Mouse (Mus musculus) hindbrain, embryonic 12.5 days (tissue): ENCODE data around the gene Hscb. TPM values are rescaled to one million over a fixed set of nuclear protein-coding genes. Genes with fewer than 3 reads are reported as not detected.
"Not testable (repeated sequence)": the region's sequence is repeated elsewhere in the genome, so short reads cannot be mapped to it uniquely, and the experiment has no call there.

Experiments
- ATAC-seq: fragments of 200-750 bp; cut with Nextera tagmentation; 2 replicates; pipeline ENCODE4 v1.8.0; 2017; ENCODE audit warnings: moderate TSS enrichment; ENCODE audit not compliant: low FRiP score
- H3K27ac ChIP-seq: fragments of 300-500 bp; sonication (generic); 2 replicates; pipeline ENCODE4 v1.5.1; 2016; ENCODE audit warnings: mild to moderate bottlenecking
- H3K27me3 ChIP-seq: fragments of 300-500 bp; sonication (generic); 2 replicates; pipeline ENCODE4 v1.6.1; 2016; ENCODE audit warnings: mild to moderate bottlenecking
- H3K36me3 ChIP-seq: fragments of 300-500 bp; sonication (generic); 2 replicates; pipeline ENCODE4 v1.6.1; 2016; ENCODE audit warnings: mild to moderate bottlenecking
- H3K4me1 ChIP-seq: fragments of 300-500 bp; sonication (generic); 2 replicates; pipeline ENCODE4 v1.6.1; 2016
- H3K4me2 ChIP-seq: fragments of 300-500 bp; sonication (generic); replicated peaks from 2 replicates; pipeline ENCODE4 v1.6.1; 2016; ENCODE audit warnings: mild to moderate bottlenecking
- H3K4me3 ChIP-seq: fragments of 300-500 bp; sonication (generic); 2 replicates; pipeline ENCODE4 v1.5.1; 2016; ENCODE audit warnings: mild to moderate bottlenecking
- H3K9ac ChIP-seq: fragments of 300-500 bp; sonication (generic); 2 replicates; pipeline ENCODE4 v1.6.1; 2016; ENCODE audit warnings: mild to moderate bottlenecking, moderate library complexity
- H3K9me3 ChIP-seq: fragments of 300-500 bp; sonication (generic); replicated peaks from 2 replicates; pipeline ENCODE4 v1.6.1; 2016; ENCODE audit warnings: mild to moderate bottlenecking
- WGBS: fragments of 180-500 bp; shearing (Covaris S2); methylation state at CpG from one replicate; pipeline ENCODE4 v1.1.7; 2016; 5-methylcytosine and 5-hydroxymethylcytosine counted together
- polyA plus RNA-seq: library from polyadenylated mRNA; unstranded; fragments of >200 nt; fragmentation: Nextera tagmentation; extraction: Ambion mirVana; gene quantifications from 2 replicates; pipeline ENCODE4 v1.2.1, GENCODE M21; 2016

Hscb gene
- polyA plus RNA-seq, 1 experiment from 2014 or later = 21.4 TPM

- Histone ChIP-seq H3K4me2 (no peak overlapping the region), H3K27ac (no peak overlapping the region), H3K9me3 (no peaks in the 10 kb centered on the region), H3K4me3 (no peak overlapping the region), H3K27me3 (no peaks in the 10 kb centered on the region), H3K4me1 (0 out of 2 replicates have a peak, but pooled peaks cover 2% of the 10 kb centered on the region), H3K9ac (no peak overlapping the region), H3K36me3 (no peaks in the 10 kb centered on the region)
- WGBS = 91% methylated on average over 5 of the region's 5 CpGs
- ATAC-seq = no peak
These were observed 20.9 kb upstream of the Hscb start for GRCm38 (mm10) chr5:110860445-110860844.

GRCm38 (mm10) chr5:110859013-110859650 lies 19.6 kb upstream of the Hscb start:
- Histone ChIP-seq H3K9me3 (no peaks in the 10 kb centered on the region), H3K27me3 (no peaks in the 10 kb centered on the region), H3K4me3 (no peak overlapping the region), H3K9ac (no peak overlapping the region), H3K36me3 (no peaks in the 10 kb centered on the region), H3K4me1 (0 out of 2 replicates have a peak, but pooled peaks cover 2% of the 10 kb centered on the region), H3K4me2 (no peak overlapping the region; the same call in 1 of the 2 replicates), H3K27ac (peak overlapping the region; percentile 70; the same call in 1 of the 2 replicates)
- ATAC-seq = no peak
- 60% methylated on average over 13 of the region's 13 CpGs for WGBS

GRCm38 (mm10) chr5:110857091-110857490 lies 17.5 kb upstream of the Hscb start:
- Histone ChIP-seq H3K27me3 (no peaks in the 10 kb centered on the region), H3K27ac (no peak overlapping the region), H3K9me3 (no peaks in the 10 kb centered on the region), H3K9ac (no peak overlapping the region), H3K4me1 (0 out of 2 replicates have a peak, but pooled peaks cover 2% of the 10 kb centered on the region), H3K4me2 (no peak overlapping the region), H3K4me3 (no peak overlapping the region), H3K36me3 (peaks cover 4% of the 10 kb centered on the region; the same call in 1 of the 2 replicates)
- ATAC-seq = no peak
- WGBS = 76% methylated on average over 5 of the region's 5 CpGs

GRCm38 (mm10) chr5:110852990-110853389 lies 13.4 kb upstream of the Hscb start:
- no peaks in the 10 kb centered on the region for H3K9me3 ChIP-seq
- H3K4me1 ChIP-seq = no peaks in the 10 kb centered on the region
- no peak overlapping the region for H3K4me2 ChIP-seq
- no peak overlapping the region for H3K27ac ChIP-seq
- 69% methylated on average over 1 of the region's 1 CpGs for WGBS
- ATAC-seq = no peak
- H3K4me3 ChIP-seq = no peak overlapping the region
- H3K27me3 ChIP-seq = no peaks in the 10 kb centered on the region
- H3K36me3 ChIP-seq = peaks cover 14% of the 10 kb centered on the region
- no peak overlapping the region for H3K9ac ChIP-seq

GRCm38 (mm10) chr5:110841046-110841862 lies 1.7 kb upstream of the Hscb start:
- H3K9me3 ChIP-seq = no peaks in the 10 kb centered on the region
- H3K4me1 ChIP-seq = peaks cover 13% of the 10 kb centered on the region
- H3K4me2 ChIP-seq = peak overlapping the region; percentile 71; the same call in 1 of the 2 replicates
- no peaks in the 10 kb centered on the region for H3K27me3 ChIP-seq
- ATAC-seq = no peak
- peaks cover 6% of the 10 kb centered on the region; the same call in 1 of the 2 replicates for H3K36me3 ChIP-seq
- H3K27ac ChIP-seq = no peak overlapping the region
- H3K4me3 ChIP-seq = no peak overlapping the region
- 93% methylated on average over 14 of the region's 14 CpGs for WGBS
- H3K9ac ChIP-seq = no peak overlapping the region

GRCm38 (mm10) chr5:110840465-110840864 lies 888 bp upstream of the Hscb start:
- Histone ChIP-seq H3K4me3 (peak overlapping the region; percentile 71), H3K9me3 (no peaks in the 10 kb centered on the region), H3K27me3 (no peaks in the 10 kb centered on the region), H3K9ac (peak overlapping the region; percentile 49; the same call in 1 of the 2 replicates), H3K27ac (peak overlapping the region; percentile 58; the same call in 1 of the 2 replicates), H3K36me3 (0 out of 2 replicates have a peak, but pooled peaks cover 1% of the 10 kb centered on the region), H3K4me2 (peak overlapping the region; percentile 71), H3K4me1 (peaks cover 13% of the 10 kb centered on the region)
- no peak for ATAC-seq
- WGBS = 7% methylated on average over 4 of the region's 4 CpGs

- Histone ChIP-seq H3K4me3 (peak overlapping the region; percentile 71), H3K9me3 (no peaks in the 10 kb centered on the region), H3K27ac (peak overlapping the region; percentile 75), H3K4me1 (peaks cover 13% of the 10 kb centered on the region), H3K36me3 (no peaks in the 10 kb centered on the region), H3K9ac (peak overlapping the region; percentile 67), H3K27me3 (no peaks in the 10 kb centered on the region), H3K4me2 (peak overlapping the region; percentile 69)
- peak; percentile 83 for ATAC-seq
- 8% methylated on average over 28 of the region's 28 CpGs for WGBS
These were observed 419 bp downstream of the Hscb start for GRCm38 (mm10) chr5:110839038-110839677.

- H3K27me3 ChIP-seq, H3K36me3 ChIP-seq, H3K4me2 ChIP-seq, H3K9ac ChIP-seq, H3K9me3 ChIP-seq, ATAC-seq, H3K27ac ChIP-seq, H3K4me3 ChIP-seq: not testable (repeated sequence)
- 93% methylated on average over 5 of the region's 5 CpGs for WGBS
- peaks cover 13% of the 10 kb centered on the region for H3K4me1 ChIP-seq
These were observed 1.6 kb downstream of the Hscb start for GRCm38 (mm10) chr5:110838016-110838415.

- 39% methylated on average over 3 of the region's 3 CpGs for WGBS
- H3K4me3 ChIP-seq = no peak overlapping the region
- H3K4me2 ChIP-seq = no peak overlapping the region
- no peak overlapping the region for H3K27ac ChIP-seq
- no peak for ATAC-seq
- no peaks in the 10 kb centered on the region for H3K27me3 ChIP-seq
- peaks cover 13% of the 10 kb centered on the region for H3K4me1 ChIP-seq
- no peaks in the 10 kb centered on the region for H3K9me3 ChIP-seq
- H3K9ac ChIP-seq = no peak overlapping the region
- H3K36me3 ChIP-seq = no peaks in the 10 kb centered on the region
These were observed 3.6 kb downstream of the Hscb start for GRCm38 (mm10) chr5:110835959-110836358.

- Histone ChIP-seq H3K9me3 (no peaks in the 10 kb centered on the region), H3K27ac (no peak overlapping the region), H3K4me3 (no peak overlapping the region), H3K4me1 (no peaks in the 10 kb centered on the region), H3K27me3 (no peaks in the 10 kb centered on the region), H3K36me3 (no peaks in the 10 kb centered on the region), H3K4me2 (no peak overlapping the region), H3K9ac (no peak overlapping the region)
- WGBS = 93% methylated on average over 5 of the region's 5 CpGs
- no peak for ATAC-seq
These were observed 8.4 kb downstream of the Hscb start for GRCm38 (mm10) chr5:110831036-110831720.

GRCm38 (mm10) chr5:110827576-110827975 lies 12.0 kb downstream of the Hscb start:
- H3K9ac ChIP-seq = no peak overlapping the region
- H3K9me3 ChIP-seq = no peaks in the 10 kb centered on the region
- H3K27ac ChIP-seq = no peak overlapping the region
- no peak for ATAC-seq
- no peak overlapping the region for H3K4me3 ChIP-seq
- H3K36me3 ChIP-seq = no peaks in the 10 kb centered on the region
- H3K4me2 ChIP-seq = no peak overlapping the region
- H3K27me3 ChIP-seq = no peaks in the 10 kb centered on the region
- 94% methylated on average over 5 of the region's 5 CpGs for WGBS
- no peaks in the 10 kb centered on the region for H3K4me1 ChIP-seq
